Mouse (Mus musculus): ENCODE results near the gene Nxpe4.

DNA sequence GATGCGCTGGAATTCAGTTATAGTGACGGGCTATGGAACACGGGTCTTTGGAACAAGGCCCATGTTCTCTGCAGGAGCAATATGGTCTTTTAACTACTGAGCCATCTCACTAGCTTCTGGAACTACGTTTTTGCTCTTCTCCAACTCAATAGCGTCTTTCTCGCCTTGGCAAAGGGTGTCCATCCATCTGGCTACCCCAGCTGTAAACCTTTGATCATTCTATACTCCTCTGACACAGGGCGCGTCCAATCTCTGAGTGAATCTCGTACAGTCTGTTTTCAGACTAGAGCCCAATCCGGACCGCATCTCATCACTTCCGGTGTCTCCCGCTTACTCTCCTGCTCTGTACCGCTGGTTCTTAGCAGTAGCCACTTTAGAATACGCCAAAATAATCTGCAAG lies 115.0 kb downstream of the Nxpe4 start:
- TF ChIP-seq CTCF (IDR thresholded peaks at IDR 0.05; ENCODE audit: extremely low read depth, insufficient read length, insufficient replicate concordance, low read depth, low read length) (no peak), POLR2A (IDR thresholded peaks at IDR 0.05; ENCODE audit: low read depth, low read length) (no peak)
